Mouse (Mus musculus): Measurements from ENCODE around the gene Pla1a.

The Pla1a gene

DNA sequence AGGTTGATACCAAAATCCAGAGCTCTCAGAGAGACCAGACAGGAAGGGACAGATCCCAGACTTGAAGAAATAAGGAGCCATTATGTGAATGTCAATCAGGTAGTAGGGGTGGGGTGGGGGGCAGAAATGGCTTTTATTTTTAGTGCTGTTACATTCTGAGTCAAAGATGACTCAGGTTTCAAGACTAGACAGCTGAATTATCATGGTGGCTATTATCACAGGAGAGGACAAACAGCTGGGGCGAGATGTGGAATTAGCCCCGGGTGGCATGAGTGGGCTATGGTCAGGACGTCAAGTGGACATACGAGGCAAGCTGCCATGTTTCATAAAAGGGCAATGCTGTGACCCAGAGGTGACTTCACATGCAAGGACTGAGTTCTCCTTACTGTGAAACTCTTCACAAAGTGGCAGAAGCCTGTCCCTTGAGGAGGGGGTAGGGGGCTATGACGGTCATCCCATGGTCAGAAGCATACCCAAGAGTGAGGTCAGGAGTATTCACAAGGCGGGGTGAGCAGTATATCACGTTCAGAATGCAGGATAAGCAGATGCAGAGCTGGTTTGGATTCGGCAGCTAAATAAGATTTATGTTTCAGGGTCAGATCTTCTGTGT, 43.6 kb downstream of the Pla1a start:
- no peak for DNase-seq (ENCODE audit: low spot score)

- no peak for DNase-seq (ENCODE audit: low spot score)
These were observed 44.2 kb downstream of the Pla1a start for GRCm38 (mm10) chr16:38388757-38389156.

DNA sequence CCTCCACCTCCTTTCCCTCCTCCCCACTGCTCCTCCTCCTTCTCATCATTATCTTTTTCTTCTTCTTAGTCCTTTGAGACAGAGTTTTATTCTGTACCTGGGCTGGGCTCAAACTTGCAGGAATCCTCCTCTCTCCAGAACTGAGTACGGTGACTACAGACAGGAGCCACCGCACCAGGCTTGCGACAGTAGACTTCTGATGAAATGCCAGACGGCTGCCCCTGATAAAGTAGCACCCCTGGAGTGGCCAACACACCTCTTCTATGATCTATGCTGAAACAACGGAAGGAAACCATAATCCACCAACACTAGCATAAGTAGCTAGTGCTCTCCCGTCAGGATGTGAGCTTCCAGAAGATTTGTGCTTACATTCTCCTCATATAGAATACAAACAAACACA, 45.6 kb downstream of the Pla1a start:
- no peak for DNase-seq (ENCODE audit: low spot score)

DNA sequence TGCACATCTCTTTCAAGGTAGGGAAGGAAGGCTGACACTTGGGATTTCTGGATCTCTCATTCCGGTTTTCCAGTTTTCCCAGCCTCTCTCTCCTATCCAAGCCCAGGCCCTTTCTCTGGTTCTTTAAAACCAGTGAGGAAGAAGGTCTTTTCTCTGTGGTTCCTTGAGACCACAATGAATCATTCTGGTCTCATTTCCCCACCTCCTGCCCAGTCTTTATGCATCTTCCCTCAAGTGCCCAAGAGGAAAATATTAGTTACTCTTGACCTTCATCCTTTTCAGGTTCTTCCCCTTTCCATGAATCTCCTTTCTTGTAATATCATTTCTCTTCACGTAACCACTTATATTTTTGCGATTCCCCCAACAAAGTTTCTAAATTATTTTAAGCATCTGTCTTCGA, 47.2 kb downstream of the Pla1a start:
- no peak for DNase-seq (ENCODE audit: low spot score)

- no peak for DNase-seq (ENCODE audit: low spot score)
These were observed 47.7 kb downstream of the Pla1a start for GRCm38 (mm10) chr16:38385184-38385634.

DNA sequence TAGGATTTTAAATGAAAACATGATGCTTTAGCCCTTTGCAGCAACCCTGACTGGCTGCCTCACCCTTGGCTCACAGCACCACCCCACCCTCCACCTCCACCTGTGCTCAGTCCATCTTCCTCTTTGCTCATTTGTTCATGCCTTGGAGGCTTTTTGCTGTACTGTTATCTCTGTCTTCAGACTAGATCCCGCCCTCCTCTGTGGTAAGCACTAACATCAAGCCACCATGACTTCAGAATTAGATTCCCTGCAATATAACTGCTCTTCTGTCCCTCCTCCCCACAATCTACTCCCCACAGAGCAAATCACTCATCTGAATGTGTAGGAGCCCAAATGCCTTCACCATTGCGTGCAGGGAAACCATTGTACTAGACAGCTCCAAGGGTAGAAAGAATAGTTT, 49.3 kb downstream of the Pla1a start:
- DNase-seq (ENCODE audit: low spot score), result no peak

DNA sequence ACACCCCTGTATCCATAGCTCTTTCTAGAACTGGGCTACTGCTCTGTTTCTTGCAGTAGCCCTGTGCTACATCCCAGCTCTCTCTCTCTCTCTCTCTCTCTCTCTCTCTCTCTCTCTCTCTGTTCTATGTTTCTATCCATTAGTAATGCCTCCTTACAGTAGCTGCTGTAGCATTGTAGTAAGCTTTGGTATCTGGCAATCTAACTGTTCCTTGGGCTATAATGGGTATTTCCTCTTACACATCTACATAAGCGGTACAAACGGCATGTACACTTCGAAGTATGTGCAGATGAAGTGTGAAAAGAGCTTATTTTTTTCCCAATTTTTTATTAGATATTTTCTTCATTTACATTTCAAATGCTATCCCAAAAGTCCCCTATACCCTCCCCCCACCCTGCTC, 53.0 kb downstream of the Pla1a start:
- no peak for DNase-seq (ENCODE audit: low spot score)

DNA sequence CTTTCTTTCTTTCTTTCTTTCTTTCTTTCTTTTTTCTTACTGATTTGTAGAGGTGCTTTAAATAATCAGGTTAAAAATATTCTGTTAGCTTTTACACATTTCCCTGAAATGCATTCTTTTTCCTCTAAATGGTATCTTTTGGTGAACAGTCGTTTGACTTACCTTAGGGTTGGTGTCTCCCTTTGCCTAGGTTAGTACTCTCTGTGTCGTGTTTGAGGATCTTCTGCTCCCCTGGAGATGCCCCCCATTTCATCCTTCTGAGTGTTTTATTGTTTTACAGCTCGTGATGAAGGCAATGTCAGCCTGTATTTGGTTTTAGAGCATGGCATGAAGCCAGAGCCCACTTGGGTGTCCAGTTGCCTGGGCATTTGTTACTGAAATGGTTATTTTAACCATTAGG, 53.5 kb downstream of the Pla1a start:
- DNase-seq (ENCODE audit: low spot score), result no peak

DNA sequence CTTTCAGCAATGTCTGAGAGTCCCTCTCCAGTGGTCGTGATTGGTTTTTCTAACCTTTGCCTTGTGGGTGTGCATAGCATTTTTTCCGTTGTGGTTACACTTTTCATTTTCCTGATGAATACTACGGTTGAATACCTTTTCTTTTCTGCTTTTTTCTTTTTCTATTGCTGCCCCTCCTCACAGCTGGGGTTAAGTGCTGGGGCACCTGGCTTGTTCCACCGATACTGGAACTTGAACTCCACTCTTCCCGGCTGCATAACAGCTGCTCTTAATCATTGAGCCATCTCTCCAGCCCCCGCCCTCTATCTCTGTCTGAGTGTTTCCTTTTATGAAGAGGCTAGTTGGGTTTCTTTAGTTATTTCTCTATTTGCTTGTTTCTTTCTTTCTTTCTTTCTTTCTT, 53.9 kb downstream of the Pla1a start:
- DNase-seq (ENCODE audit: low spot score), result no peak

GRCm38 (mm10) chr16:38378591-38378990, 54.4 kb downstream of the Pla1a start:
- DNase-seq (ENCODE audit: low spot score), result no peak

DNA sequence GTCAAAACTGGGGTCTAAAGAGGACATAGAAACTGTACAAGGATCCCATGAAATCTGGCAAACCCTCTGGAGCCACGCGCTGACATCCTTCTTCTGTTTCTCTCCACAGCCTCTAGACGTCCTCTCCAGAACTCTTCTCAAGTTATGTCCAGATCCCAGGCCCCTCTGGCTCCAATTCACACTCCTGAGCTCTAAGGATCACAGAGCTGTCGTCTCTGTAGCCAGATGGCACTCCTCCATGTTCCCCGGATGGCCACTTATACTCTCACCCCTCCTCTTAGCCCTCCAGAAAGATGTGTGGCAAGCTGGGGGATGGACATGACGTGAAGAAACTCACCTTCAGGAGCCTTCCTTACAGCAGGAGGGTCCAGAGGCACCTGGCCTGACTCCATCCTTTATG, 55.4 kb downstream of the Pla1a start:
- no peak for DNase-seq (ENCODE audit: low spot score)

DNA sequence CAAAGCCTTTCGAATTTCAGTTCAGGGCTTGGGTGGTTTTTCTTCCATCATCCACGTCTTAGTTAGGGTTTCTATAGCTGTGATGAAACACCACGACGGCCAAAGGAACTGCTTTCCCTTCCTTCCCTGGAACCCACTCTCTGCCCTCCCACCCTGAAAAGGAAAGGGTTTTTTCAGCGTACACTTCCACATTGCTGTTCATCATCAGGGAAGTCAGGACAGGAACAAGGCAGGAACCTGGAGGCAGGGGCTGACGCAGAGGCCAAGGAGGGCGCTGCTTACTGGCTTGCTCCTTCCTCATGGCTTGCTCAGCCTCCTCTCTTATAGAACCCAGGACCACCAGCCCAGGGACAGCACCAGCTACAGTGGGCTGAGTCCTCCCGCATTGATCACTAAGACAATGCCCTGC, 56.1 kb downstream of the Pla1a start:
- DNase-seq (ENCODE audit: low spot score), result no peak

GRCm38 (mm10) chr16:38376163-38376840, 56.6 kb downstream of the Pla1a start:
- no peak for DNase-seq (ENCODE audit: low spot score)

DNA sequence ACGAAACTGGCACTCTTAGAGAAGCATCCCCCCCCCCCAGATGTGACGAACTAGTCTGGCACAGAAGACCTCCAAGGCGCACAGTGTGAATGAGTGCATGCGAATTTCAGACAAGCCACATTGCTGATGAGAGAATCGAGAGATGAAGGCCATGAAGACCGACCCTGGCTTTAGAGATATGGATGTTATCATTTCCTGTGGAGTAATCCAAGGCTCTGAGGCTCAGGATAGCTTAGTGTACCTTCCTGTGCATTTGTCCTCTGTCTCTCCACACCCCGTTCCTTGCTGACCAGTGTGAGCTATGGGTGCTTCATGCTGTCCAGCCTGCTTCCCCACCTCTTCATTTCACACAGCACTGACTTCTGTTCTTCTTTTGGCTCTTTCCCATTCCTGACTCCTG, 57.8 kb downstream of the Pla1a start:
- DNase-seq (ENCODE audit: low spot score), result no peak

- DNase-seq (ENCODE audit: low spot score), result no peak
These were observed 58.4 kb downstream of the Pla1a start for GRCm38 (mm10) chr16:38374379-38375140.

DNA sequence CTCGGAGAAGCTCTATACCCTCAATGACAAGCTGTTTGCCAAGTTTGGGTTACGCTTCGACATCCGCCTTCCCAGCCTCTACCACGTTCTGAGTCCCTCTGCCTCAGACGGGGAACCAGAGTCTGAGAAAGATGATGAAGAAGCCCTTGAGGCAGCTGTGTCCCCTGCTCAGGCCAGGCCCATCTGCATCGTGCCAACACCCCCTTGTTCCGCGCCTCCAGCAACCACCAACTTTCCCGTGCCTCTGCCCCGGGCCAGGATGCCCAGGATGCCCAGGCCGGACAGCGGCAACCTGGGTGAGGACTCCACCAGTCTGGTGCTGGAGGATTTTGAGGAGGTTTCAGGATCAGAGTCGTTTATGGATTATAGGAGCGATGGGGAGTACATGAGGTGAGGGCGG, 59.0 kb downstream of the Pla1a start:
- DNase-seq (ENCODE audit: low spot score), result no peak

DNA sequence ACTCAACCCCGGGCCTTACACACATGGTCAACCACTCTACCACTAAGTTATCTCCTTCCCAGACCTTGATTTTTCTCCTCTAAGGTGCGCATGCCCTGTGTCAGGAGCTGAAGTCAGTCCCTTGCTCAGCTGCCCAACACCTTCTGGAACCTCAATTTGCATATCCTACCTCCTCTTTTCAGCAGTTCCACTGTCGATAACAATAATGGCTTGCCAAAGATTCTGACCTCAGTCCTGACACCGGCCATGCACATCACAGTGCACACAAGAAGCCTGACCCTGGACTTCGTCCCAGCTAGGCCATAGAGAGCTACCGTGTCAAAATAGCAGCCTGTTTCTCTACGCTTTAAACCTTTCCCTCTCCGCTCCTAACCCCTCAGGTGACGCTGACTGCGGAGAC, 59.5 kb downstream of the Pla1a start:
- no peak for DNase-seq (ENCODE audit: low spot score)

DNA sequence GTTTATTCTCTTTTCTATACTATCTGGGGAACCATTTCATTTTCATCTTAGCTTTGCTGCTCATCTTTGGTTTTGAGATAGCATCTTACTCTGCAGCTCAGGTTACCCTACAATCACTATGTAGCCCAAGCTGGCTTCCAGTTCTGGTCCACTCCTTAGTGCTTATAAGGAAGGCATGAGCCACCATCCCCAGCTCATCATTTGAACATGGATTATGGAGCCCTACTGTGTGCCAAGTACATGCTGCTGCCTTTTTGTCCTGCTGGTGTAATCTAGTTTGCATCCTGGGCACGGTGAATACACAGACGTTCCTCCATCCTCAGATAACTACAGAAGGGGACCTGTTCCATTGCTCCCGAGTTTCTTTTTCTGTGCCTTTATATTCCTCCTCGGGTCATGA, 60.1 kb downstream of the Pla1a start:
- no peak for DNase-seq (ENCODE audit: low spot score)

GRCm38 (mm10) chr16:38371705-38372296, 61.1 kb downstream of the Pla1a start:
- DNase-seq (ENCODE audit: low spot score), result no peak

DNA sequence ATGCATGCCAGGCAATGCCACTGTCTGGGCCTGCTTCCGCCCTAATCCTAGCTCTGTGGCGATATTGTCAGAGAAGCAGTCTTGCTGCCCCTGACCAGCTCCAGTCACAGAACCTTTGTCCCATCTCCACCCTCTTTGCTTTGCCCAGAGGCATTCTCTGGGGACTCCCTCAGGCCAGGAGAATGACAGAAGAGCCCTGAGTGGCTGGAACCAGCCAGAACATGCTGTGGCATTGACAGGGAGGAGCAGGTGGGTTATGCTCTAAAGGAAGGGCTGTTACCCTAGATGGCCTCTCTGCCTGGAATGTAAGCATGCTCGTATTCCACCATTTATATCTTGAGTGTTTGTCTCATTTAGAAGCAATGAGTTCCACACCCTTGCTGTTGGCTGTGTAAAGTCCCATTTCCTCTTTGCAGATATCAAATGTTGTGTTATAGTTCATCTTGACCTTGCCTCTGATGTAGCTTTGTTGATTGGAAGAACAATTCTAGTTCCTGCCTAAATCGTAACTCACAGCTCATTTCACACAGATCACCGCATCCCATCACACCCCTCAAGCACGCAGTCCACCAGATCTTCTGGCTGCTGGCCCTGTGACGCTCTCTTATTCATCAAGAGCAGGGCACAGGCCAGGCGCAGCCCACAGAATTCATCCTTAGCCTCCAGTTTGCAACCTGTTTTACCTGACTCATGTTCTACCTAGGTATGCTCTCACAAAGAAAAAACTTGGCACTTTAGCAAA, 62.1 kb downstream of the Pla1a start:
- peak; percentile 96 for DNase-seq (ENCODE audit: low spot score)

- DNase-seq (ENCODE audit: low spot score), result no peak
These were observed 62.9 kb downstream of the Pla1a start for GRCm38 (mm10) chr16:38369992-38370484.

- no peak for DNase-seq (ENCODE audit: low spot score)
These were observed 63.5 kb downstream of the Pla1a start for GRCm38 (mm10) chr16:38369431-38369830.

Data from adipocyte (in vitro differentiated cells).